Mouse (Mus musculus) induced T-regulatory cell, adult 2 months (primary cell): ENCODE measurements around the gene Slc35e3.
A peak's percentile ranks its signal among the peaks of the same experiment; 100 is the strongest.

ENCODE experiments used
- DNase-seq: peaks from one replicate; pipeline ENCODE4 v3.0.0-alpha.2; 2012; ENCODE audit warnings: low read depth

The Slc35e3 gene

DNA sequence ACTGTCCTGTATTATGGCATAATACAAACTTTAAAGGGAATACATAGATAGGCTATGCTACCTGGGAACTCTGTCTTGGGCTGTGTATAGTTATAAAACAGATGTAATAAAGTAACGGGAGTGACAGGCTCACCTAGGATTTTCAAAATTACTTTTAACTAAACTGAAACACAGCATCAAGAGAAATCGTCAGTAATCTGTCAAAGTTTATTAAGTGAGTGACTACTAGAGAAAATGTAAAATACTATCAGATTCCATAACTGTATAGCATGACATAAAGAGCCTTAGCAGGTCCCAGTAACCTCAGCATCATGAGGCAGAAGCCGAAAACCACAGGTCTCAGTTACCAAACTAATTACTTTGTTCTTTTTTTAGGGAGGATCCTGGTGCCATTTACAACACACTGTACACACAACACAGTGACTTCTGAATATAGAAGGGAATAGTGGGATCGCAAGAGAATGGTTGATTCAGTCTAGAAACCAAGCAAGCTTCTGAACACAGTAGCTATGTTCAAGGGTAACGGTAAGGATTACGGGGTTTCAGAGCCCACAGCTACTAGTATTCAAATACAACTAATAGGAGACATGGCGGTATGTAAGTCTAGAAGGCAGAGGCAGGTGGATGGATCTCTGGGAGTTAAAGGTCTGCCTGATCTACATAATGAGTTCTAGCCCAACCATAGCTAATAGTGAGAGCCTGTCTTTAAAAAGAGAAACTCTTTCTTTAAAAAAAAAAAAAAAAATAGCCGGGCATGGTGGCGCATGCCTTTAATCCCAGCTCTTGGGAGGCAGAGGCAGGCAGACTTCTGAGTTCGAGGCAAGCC is 47.6 kb downstream of the Slc35e3 start:
- DNase-seq: no peak

GRCm38 (mm10) chr10:117697561-117698115 is 48.5 kb downstream of the Slc35e3 start:
- DNase-seq: no peak

DNA sequence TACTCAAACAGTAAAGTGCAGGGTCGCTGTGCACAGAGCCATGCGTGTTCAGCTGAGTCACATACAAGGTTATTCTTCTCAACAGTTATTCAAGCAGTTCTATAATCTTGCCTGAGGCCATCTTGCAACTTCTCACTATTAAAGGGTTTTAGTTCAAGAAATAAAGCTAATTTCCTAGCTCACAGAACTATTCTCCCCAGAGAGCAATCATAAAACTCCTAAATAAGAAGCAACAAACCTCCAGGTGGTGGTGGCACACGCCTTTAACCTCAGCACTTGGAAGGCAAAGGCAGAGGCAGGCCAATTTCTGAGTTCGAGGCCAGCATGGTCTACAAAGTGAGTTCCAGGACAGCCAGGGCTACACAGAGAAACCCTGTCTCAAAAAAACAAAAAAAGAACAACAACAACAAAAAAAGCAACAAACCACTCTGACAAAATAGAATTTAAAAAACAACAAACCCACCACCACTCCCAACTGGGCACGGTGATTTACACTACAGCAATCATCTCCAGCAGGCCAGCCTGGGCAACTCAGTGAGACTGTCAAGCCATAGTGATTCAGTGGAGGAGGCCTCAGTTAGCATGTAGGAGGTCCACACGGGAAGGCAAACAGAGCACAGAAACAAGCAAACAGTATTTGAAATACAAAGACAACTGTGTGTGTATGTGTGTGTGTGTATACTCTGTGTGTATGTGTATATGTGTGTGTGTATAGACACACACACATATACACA is 49.2 kb downstream of the Slc35e3 start:
- DNase-seq: no peak

DNA sequence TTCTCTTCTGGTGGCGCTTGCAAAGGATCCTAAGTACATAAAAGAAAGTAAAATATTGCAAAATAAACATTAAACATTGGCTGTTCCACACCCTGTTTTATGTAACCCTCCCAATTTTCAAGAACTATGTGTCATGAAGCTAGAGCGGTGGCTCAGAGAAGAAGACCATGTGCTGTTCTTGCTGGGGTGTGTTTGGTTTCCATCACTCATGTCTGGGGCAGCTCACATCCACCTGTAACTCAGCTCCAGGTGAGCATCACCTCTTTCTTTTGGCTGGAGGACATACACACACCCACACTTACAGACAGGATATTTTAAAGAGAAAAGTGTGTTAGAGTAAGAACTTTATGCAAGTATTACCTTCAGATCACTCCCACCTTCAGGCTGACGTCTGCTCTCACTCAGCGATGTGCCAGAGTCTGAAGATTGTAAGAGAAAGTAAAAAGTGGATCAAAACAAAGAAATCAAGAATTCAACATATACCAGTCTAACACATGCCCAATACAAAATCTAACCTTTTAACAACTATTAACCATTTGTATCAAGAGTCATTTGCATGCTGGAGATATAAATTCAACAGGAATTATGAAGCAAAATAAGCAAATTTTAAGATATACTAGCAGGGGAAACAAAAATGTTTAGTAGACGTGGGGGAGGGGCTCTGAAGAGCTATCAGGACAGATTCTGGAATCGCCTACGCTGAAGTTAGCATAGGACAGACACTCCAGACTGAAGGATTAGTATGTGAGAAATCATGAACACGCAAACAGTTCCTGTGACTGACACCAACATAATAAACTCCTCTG is 49.9 kb downstream of the Slc35e3 start:
- DNase-seq: no peak

GRCm38 (mm10) chr10:117695605-117696004 is 50.6 kb downstream of the Slc35e3 start:
- DNase-seq: no peak

- no peak for DNase-seq
These were observed 51.1 kb downstream of the Slc35e3 start for GRCm38 (mm10) chr10:117695027-117695426.

- DNase-seq: no peak
These were observed 51.8 kb downstream of the Slc35e3 start for GRCm38 (mm10) chr10:117694255-117694953.

DNA sequence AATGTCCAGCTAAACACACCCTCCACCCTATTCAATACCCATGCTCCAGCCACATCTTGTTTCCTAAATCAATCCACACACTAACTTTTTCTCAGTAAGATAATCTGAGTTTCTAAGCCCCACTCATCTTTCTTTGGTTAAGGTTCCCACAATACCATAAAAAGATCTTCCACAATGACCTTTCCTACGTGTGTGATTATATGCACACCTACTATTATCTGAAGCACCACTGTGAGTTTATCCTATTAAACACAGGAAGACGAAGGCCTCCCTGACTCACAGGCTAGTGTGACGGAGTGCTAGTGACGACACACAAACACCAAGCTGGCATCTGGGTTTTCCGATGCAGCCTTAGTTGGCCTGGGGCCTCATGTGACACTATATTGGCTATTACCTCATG is 53.2 kb downstream of the Slc35e3 start:
- DNase-seq: no peak

- no peak for DNase-seq
These were observed 54.0 kb downstream of the Slc35e3 start for GRCm38 (mm10) chr10:117692173-117692572.

GRCm38 (mm10) chr10:117691389-117691968 is 54.7 kb downstream of the Slc35e3 start:
- DNase-seq: no peak

GRCm38 (mm10) chr10:117690770-117691296 is 55.3 kb downstream of the Slc35e3 start:
- DNase-seq: no peak

- no peak for DNase-seq
These were observed 56.1 kb downstream of the Slc35e3 start for GRCm38 (mm10) chr10:117690101-117690352.

DNA sequence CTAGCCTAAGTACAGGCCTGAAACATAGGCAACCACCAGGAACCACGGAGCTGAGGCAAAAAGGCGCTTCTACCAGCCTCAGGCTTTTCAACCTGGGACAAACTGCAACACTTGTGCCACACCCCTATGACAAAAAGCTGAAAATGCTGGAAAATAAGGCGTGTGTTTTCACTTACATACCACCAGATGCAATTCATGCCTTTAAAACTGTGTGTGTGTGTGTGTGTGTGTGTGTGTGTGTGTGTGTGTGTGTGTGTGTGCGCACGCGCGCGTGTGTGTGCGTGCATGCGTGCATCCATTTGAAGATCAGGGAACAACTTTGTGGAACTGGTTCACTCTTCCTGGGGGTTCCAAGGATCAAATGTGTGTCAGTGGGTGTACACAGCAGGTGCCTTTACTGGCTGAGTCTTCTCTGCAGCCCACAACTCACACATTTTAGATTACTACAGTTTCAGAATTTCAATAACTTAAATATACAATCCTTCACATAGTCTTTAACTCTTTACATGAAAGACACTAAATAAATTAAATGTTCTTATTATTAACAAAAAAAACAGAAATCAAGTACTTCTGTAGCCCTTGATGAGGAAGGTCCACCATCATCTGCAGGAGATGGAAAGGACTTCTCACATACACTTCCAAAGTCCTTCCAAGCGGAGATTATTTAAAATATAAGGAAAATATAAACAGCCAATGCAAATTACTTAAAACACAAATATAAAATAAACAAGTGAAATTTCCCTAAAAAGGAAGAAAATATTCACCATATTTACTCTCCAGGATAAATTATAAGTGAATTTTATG is 56.7 kb downstream of the Slc35e3 start:
- no peak for DNase-seq

- peak; percentile 68 for DNase-seq
These were observed 57.7 kb downstream of the Slc35e3 start for GRCm38 (mm10) chr10:117688204-117689151.

DNA sequence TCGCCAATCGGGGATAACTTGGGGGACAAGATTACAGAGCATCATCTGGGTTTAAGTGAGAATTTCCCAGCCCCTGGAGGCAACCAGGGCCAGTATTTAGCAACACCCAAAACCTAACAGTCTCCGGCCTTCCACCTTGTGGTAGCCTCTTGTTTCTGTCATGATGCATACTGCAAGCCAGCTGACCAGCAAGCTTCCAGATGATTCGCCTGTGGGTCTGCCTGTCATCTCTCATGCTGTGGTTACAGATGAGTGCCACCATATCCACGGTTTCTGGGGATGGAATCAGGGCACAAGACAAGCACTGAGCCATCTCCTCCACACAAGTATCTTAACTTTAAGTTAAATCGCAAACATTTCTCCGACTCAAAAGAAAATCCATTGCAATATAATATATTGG is 58.6 kb downstream of the Slc35e3 start:
- no peak for DNase-seq

DNA sequence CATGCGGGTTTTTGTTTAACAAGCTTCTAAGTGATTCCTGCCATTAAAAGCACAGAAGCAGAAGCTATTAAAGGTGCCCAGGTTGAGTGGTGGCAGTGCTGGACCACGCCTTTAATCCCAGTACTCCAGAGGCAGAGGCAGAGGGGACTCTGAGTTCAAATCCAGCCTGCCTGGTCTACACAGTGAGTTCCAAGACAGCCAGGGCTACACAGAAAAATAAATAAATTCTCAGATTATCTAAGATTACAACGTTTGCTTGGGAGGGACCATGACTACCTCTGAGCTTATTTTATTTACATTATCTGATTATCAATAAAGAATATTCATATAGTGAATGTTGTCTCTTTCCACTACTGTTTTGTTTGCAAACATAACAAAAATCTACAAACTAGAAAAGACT is 59.1 kb downstream of the Slc35e3 start:
- no peak for DNase-seq

- no peak for DNase-seq
These were observed 60.1 kb downstream of the Slc35e3 start for GRCm38 (mm10) chr10:117685849-117686591.

DNA sequence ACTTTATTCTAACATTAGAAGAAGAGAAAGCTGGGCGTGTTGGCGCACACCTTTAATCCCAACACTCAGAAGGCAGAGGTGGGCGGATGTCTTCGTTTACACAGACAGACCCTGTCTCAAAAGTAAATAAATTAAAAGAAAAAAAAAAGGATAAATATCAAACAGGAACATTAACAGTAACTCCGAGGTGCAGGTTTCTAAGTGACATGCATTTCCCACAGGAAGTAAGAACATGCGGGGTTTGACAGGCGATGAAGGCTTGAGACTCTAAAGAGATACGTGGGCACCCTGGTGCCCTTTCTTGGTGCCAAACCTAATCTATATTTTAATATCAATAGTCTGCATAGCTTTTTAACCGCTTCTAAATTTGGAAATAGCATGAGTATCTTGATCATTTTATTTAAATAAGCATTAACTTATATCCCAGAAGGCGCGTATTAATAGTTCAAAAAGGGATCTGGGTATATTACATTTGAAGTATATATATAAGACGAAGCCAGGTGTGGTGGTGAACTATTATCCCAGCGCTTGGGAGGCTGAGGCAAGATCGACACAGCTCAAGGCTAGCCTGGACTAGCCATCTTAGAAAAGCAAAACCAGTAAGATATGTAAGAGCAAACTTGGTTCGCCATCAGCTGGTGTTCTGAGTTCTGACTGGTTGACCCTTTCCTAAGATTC is 60.9 kb downstream of the Slc35e3 start:
- no peak for DNase-seq
